Mouse (Mus musculus): ENCODE measurements around the gene Rbm4b.

GRCm38 (mm10) chr19:4811063-4811908 is 55.0 kb downstream of the Rbm4b start, which contains the start of the genes Gm21992 and Rbm14:
- TF ChIP-seq EP300 (IDR thresholded peaks at IDR 0.05; ENCODE audit: low read depth) (peak; percentile 24; the same call in 1 of the 2 replicates), CTCF (IDR thresholded peaks at IDR 0.05; ENCODE audit: low read depth) (no peak)
